Mouse (Mus musculus) cerebellum, postnatal 4 days (tissue): ENCODE measurements at regions not wholly inside any gene's neighbourhood (a gene's known extent, or its start where the extent isn't known, plus 50 kb on each side); places are given as distances from the start of the nearest gene placed in this dataset.
"Not testable (repeated sequence)": the region's sequence is repeated elsewhere in the genome, so short reads cannot be mapped to it uniquely, and the experiment has no call there.

Source experiments
- DNase-seq, 2 experiments: peaks; one replicate each; pipeline ENCODE4 v3.0.0; 2022; ENCODE audit warnings: low spot score in 2 of 2, mixed read lengths in 1 of 2

GRCm38 (mm10) chr6:6496789-6497188, 81.7 kb downstream of the Sem1 start:
- DNase-seq = no peak

GRCm38 (mm10) chr6:6496336-6496735, 82.1 kb downstream of the Sem1 start:
- DNase-seq = no peak

- no peak for DNase-seq
Observed at GRCm38 (mm10) chr6:6488191-6488590, 90.3 kb downstream of the Sem1 start.

- not testable (repeated sequence) for DNase-seq
Observed at GRCm38 (mm10) chr6:6481596-6481995, 96.9 kb downstream of the Sem1 start.

GRCm38 (mm10) chr6:6470397-6470796, 108.1 kb downstream of the Sem1 start:
- DNase-seq = no peak

GRCm38 (mm10) chr6:6467526-6467925, 110.9 kb downstream of the Sem1 start:
- no peak for DNase-seq

- no peak for DNase-seq
Observed at GRCm38 (mm10) chr6:6466231-6466630, 112.2 kb downstream of the Sem1 start.

- no peak for DNase-seq
Observed at GRCm38 (mm10) chr6:6463807-6464470, 114.5 kb downstream of the Sem1 start.

- DNase-seq = no peak
Observed at GRCm38 (mm10) chr6:6459918-6460239, 118.6 kb downstream of the Sem1 start.

GRCm38 (mm10) chr6:6459006-6459917, 119.2 kb downstream of the Sem1 start:
- DNase-seq = no peak

GRCm38 (mm10) chr6:6457726-6458125, 120.7 kb downstream of the Sem1 start:
- DNase-seq = no peak

GRCm38 (mm10) chr6:6457001-6457400, 121.5 kb downstream of the Sem1 start:
- DNase-seq = no peak

- no peak for DNase-seq
Observed at GRCm38 (mm10) chr6:6455566-6455965, 122.9 kb downstream of the Sem1 start.

GRCm38 (mm10) chr6:6454396-6454795, 124.1 kb downstream of the Sem1 start:
- DNase-seq = peak in 1 of 2 experiments; percentile 5

GRCm38 (mm10) chr6:6434855-6435254, 143.6 kb downstream of the Sem1 start:
- DNase-seq = no peak

GRCm38 (mm10) chr6:6434261-6434802, 144.1 kb downstream of the Sem1 start:
- DNase-seq = no peak

- no peak for DNase-seq
Observed at GRCm38 (mm10) chr6:6433179-6433578, 145.3 kb downstream of the Sem1 start.

- no peak for DNase-seq
Observed at GRCm38 (mm10) chr6:6414654-6415610, 163.5 kb downstream of the Sem1 start.

GRCm38 (mm10) chr6:6397997-6398396, 180.5 kb downstream of the Sem1 start:
- no peak for DNase-seq

GRCm38 (mm10) chr6:6389454-6390445, 172.8 kb upstream of the Slc25a13 start:
- no peak for DNase-seq
